Mouse (Mus musculus) gastrocnemius, postnatal 4 days (tissue): ENCODE results near the gene Hmgcll1. TPM values are rescaled to one million over a fixed set of nuclear protein-coding genes. Genes with fewer than 3 reads are reported as not detected.
"Not testable (repeated sequence)": the region's sequence is repeated elsewhere in the genome, so short reads cannot be mapped to it uniquely, and the experiment has no call there.

Experiments
- DNase-seq, 2 experiments: peaks; one replicate each; pipeline ENCODE4 v3.0.0; 2021 to 2022; ENCODE audit warnings: low spot score in 2 of 2, mixed read lengths in 2 of 2
- total RNA-seq, 2 experiments: library from RNA; stranded (reverse); gene quantifications; 2 replicates each; pipeline ENCODE4 v1.2.3; 2021

The Hmgcll1 gene
- total RNA-seq, 2 experiments from 2014 or later: 0.73 to 0.98 TPM

DNA sequence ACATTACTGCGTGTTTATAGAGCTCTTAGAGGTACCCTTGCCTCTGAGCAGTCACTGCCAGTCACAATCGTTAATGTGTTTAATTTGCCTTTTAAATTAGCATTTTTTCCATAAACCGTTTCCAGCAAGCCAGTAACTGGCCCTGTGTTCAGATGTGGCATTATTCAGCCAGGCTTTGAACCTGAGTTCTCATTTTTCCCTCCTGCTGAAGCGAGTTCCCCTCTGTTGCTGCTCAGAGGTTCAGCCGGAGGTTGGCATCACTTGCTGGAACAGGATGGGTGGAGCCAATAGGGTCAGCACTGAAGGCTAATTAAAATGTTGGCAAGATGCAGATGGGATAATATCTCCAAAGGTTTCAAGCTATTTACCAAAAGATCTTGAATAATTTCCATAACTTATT is 28.7 kb downstream of the Hmgcll1 start:
- DNase-seq: no peak

DNA sequence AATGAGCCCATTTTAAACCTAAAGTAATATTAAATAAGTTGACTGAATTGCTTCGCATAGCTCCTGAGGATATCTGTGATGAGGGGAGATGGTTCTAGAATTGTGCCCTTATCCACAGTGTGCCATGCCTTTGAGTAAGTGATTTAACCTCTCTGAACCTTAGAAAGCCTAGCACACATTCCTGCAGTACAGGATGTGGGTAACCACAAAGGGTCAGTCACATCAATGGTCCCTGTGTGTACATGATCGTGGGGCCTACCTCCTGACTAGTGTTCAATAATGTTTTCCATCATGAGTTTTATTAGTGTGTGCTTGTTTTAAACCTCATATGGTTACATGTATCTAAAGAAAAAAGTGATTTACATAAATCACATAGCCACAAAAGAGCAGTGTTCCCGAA is 46.3 kb downstream of the Hmgcll1 start:
- DNase-seq: no peak

GRCm38 (mm10) chr9:76061492-76061891 is 46.8 kb downstream of the Hmgcll1 start:
- DNase-seq: no peak

GRCm38 (mm10) chr9:76064164-76064563 is 49.5 kb downstream of the Hmgcll1 start:
- DNase-seq: no peak

GRCm38 (mm10) chr9:76091561-76091960 is 76.9 kb downstream of the Hmgcll1 start:
- DNase-seq: no peak

- DNase-seq: peak in 1 of 2 experiments; percentile 14
Measured at GRCm38 (mm10) chr9:76097221-76097620, 82.6 kb downstream of the Hmgcll1 start.

- peak in 1 of 2 experiments; percentile 19 for DNase-seq
Measured at GRCm38 (mm10) chr9:76099981-76100380, 85.3 kb downstream of the Hmgcll1 start.

DNA sequence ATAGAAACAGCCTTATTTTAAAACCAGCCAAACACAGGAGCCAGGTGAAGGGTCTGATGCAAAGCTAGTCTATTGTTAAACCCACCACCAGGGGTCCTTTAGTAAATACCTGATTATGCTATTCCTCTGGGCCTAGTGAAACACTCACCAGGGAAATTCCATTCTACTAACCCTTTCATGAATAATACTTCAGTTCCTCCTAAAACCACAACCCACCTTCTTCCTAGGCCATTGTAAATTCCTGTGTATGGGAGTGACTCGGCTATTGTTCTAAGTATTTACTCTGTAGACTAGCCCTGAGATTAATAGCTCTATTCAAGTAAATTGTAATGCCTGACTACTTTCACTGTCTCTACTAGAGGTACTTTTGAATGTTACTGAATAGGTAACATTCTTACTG is 89.8 kb downstream of the Hmgcll1 start:
- DNase-seq: not testable (repeated sequence)

- DNase-seq: no peak
Measured at GRCm38 (mm10) chr9:76104846-76105245, 90.2 kb downstream of the Hmgcll1 start.

- DNase-seq: peak in 1 of 2 experiments; percentile 55
Measured at GRCm38 (mm10) chr9:76122888-76123287, 108.2 kb downstream of the Hmgcll1 start.

DNA sequence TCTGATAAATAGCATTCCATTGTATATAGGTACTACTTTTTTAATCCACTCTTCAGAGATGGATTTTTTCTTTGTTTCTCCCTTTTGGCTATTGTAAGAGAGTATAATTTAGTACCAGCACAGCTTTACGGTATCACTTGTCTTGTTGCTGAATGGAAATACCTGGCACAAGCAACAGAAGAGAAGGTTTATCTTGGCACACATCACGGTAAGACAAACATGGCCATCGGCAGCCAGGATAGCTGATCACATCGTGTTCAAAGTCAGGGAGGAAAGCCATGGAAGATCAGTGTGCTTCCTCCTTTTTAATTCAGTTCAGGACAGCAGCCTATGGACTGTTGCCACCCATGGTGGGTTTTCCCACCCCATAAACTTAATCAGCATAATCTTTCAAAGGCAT is 109.6 kb downstream of the Hmgcll1 start:
- no peak for DNase-seq

- DNase-seq: no peak
Measured at GRCm38 (mm10) chr9:76129353-76129752, 114.7 kb downstream of the Hmgcll1 start.

DNA sequence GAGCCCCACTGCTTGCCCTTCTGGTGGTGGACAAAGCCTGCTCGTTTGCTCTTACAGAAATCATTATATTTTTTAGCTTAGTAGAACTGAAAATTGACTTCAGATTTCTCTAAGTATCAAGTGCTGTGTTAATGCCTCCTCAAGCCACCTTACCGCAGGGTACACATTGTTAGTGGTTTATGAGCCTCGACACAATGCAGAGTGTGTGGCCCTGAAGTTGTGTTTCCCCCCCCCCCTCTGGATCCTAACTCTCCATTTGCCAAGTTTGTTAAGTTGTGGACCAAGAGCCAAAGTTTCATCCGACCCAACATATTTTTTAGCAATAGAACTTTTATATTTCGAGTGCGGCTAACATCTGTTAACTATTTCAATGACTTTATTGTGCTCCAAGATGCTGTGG is 119.4 kb downstream of the Hmgcll1 start:
- DNase-seq: no peak

DNA sequence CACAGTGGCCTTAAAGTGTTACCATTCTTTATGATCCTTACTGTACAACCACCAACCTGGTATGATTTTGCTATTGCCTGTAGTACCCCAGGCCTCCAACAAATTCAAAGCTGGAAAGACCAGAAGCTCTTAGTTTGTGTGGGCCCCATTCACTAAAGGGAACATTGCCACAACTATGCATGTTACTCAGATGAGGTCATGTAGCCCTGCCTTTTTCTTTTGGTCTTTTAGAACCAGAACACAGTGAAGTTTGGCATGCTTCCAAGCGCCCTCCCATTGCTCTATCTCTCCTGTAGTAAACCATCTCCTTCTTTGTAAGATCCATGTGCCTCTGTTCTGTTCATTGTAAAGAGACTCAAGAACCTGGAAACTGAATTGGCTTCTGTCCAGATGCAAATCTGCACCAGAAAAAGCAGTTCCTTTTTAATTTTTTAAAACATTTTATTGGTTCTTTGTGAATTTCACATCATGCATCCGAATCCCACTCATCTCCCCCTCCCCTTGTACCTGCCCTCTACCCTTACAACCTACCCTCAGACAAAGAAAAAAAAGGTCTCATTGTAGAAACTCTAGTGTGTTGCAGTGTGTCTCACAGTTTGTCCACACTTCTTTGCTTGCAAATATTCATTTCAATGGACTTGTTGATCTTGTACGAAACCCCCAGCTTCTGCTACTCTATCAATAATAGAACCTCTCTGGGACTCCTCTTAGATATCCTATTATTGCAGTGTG is 123.9 kb downstream of the Hmgcll1 start:
- DNase-seq: peak; percentile 25 to 39

DNA sequence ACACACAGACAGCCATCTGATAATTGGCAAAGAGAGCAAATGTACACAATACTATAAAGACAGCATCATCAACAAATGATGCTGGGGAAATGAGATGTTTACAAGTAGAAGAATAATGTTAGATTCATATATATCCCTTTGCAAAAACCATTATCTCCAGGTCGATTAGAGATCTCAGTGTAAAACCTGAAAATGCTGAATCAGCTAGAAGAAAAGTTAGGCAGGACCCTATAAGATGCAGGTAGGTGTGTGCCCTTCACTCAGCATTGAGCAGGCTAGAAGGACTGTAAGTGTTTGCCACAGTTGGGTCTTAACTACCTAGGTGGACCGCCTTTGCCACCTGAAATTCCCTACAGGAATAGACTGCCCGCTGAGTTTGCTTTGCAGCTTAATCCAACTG is 130.9 kb downstream of the Hmgcll1 start:
- DNase-seq: no peak

- no peak for DNase-seq
Measured at GRCm38 (mm10) chr9:76162446-76162845, 147.8 kb downstream of the Hmgcll1 start.

DNA sequence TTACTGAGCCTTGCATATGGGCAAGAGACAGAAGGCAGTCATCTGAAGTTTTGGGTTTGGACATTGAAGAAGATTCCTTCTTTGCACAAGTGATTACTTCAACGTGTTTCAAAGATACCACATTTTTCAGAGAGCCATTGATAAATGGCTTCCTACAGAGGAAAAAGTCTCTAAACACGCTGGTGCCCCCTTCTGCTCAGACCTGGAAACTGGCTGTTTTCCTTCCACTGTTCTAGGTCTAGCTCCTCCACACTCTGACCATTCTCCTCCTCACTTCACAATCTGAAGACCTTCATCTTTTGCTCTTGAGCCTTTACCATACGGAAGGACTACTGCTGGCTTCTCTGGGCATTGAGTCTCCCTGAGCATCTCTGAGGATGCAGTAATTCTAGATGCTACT is 153.7 kb downstream of the Hmgcll1 start:
- DNase-seq: no peak

DNA sequence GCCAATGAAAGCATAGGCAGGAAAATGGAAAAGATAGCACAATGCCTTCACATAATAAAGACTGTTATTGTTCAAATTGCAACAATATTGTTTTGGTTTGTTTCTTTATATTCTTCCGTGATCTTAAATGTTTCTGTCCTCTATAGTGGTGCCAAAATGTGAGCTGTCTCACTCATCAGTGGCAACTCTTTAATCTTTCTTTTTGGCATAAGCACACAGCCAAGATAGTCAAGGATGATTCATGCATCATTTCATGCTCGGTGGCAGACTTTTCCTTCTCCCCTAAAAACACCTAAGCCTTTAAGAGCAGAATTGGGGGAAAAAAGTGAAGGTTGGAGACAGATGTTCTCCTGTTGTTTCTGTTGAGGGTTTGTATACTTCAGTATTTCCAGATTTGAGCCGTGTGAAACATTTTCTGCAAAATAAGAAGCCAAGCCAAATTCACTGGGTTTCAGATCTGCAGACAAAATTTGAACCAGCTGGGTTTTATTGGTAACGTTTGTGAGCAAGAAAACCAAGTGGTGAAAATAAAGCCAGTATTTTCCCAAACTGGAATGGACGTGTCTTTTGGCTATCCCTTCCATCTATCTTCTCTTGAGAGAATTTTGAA is 158.1 kb downstream of the Hmgcll1 start:
- no peak for DNase-seq

DNA sequence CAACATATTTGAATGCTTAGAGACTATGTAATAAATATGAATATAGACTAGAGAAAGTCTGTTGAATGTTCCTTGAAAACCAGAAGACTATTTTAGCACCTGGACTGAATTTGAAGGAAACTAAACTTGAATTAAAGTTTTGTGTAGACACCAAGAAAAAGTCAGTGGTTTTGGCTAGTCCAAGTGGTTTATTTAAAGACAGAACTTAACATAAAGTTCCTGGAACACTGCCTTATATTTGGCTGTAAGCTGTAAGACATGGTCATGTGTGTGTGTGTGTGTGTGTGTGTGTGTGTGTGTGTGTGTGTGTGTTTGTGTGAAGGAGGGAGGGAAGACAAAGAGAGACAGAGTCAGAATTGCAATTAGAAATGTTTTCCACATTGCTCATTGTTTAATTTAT is 164.6 kb downstream of the Hmgcll1 start:
- no peak for DNase-seq
